Comparison of ENCODE assay signal across 18 mouse cellular contexts in genomic region chr12:40224171-40224880, GRCm38 (mm10). TPM values are rescaled to one million over a fixed set of nuclear protein-coding genes. Genes with fewer than 3 reads are reported as not detected.
DNase-seq lines count a peak whose midpoint lies in the region; ATAC-seq and TF ChIP-seq lines count a peak whose summit lies in the region.
"Had no signal": no experiment of that assay in that cellular context is flagged by ENCODE, and none has a peak within 500 bp of the region (broad histone marks: within the 10 kb centered on the region; RNA-seq: fewer than 3 reads in every experiment).

No protein-coding gene starts in this region.

- whole genome bisulfite sequencing in kidney, embryonic 15.5 days, result 92% methylated on average over 9 of the region's 9 CpGs
- 93% methylated on average over 9 of the region's 9 CpGs for WGBS in kidney, embryonic 14.5 days

- TF ChIP-seq CTCF in testis, adult 2 months (IDR thresholded peaks at IDR 0.05; ENCODE audit: control insufficient read depth, insufficient read depth, insufficient replicate concordance, low read depth, low read length), result no peak

- H3K36me3 ChIP-seq in kidney, embryonic 15.5 days, result no peaks in the 10 kb centered on the region
- H3K36me3 ChIP-seq in kidney, embryonic 14.5 days (ENCODE audit: control insufficient read depth, insufficient read depth, low read length), result no peaks in the 10 kb centered on the region
- H3K36me3 ChIP-seq in testis, adult 2 months (ENCODE audit: control insufficient read depth, insufficient read depth, low read length), result no peaks in the 10 kb centered on the region
- H3K36me3 ChIP-seq: embryonic facial prominence, embryonic 15.5 days; hindbrain, embryonic 12.5 days had no signal

- no peaks in the 10 kb centered on the region for H3K27me3 ChIP-seq in kidney, embryonic 15.5 days
- H3K27me3 ChIP-seq in kidney, embryonic 14.5 days (ENCODE audit: control insufficient read depth, insufficient read depth, low read length), result no peaks in the 10 kb centered on the region
- H3K27me3 ChIP-seq in testis, adult 2 months (ENCODE audit: control insufficient read depth, insufficient read depth, low read length), result no peaks in the 10 kb centered on the region
- H3K27me3 ChIP-seq: embryonic facial prominence, embryonic 15.5 days; hindbrain, embryonic 12.5 days had no signal

- peak; percentile 85 for DNase-seq in heart, adult 11 months
- no peak for DNase-seq in heart, postnatal 4 days
- DNase-seq in testis, postnatal 10 days (ENCODE audit: low spot score), result no peak
- no peak for DNase-seq in urinary bladder, adult 18-20 months (ENCODE audit: low spot score in 2 of 2)
- no peak for DNase-seq in layer of hippocampus, postnatal 10 days (ENCODE audit: low spot score in 2 of 2)
- DNase-seq: adrenal gland, adult 2 months; kidney, adult 11 months; kidney, postnatal 36 days; lung, postnatal 10 days; right cerebral cortex, postnatal 14 days; thymus, adult 18-20 months had no signal

- no peak overlapping the region; the same call in 1 of the 2 replicates for H3K4me3 ChIP-seq in kidney, embryonic 15.5 days (replicated peaks)
- no peak overlapping the region for H3K4me3 ChIP-seq in kidney, embryonic 14.5 days (ENCODE audit: low read length)
- peak overlapping the region; percentile 61 for H3K4me3 ChIP-seq in testis, adult 2 months (ENCODE audit: control insufficient read depth, low read depth, low read length)

- no peaks in the 10 kb centered on the region for H3K9me3 ChIP-seq in kidney, embryonic 15.5 days (replicated peaks)
- H3K9me3 ChIP-seq in kidney, embryonic 14.5 days (ENCODE audit: control insufficient read depth, low read length), result no peaks in the 10 kb centered on the region
- H3K9me3 ChIP-seq: embryonic facial prominence, embryonic 15.5 days; hindbrain, embryonic 12.5 days had no signal

- H3K9ac ChIP-seq in kidney, embryonic 15.5 days, result no peak overlapping the region
- H3K9ac ChIP-seq in kidney, embryonic 14.5 days (ENCODE audit: low read depth, low read length), result no peak overlapping the region

- peaks cover 15% of the 10 kb centered on the region for H3K4me1 ChIP-seq in kidney, embryonic 15.5 days
- H3K4me1 ChIP-seq in kidney, embryonic 14.5 days (ENCODE audit: control insufficient read depth, insufficient read depth, low read length), result peaks cover 15% of the 10 kb centered on the region
- H3K4me1 ChIP-seq in testis, adult 2 months (ENCODE audit: control insufficient read depth, insufficient read depth, low read length), result no peaks in the 10 kb centered on the region; the same call in 1 of the 2 replicates

- no peak for TF ChIP-seq POLR2A in testis, adult 2 months (IDR thresholded peaks at IDR 0.05; ENCODE audit: control insufficient read depth, low read depth, low read length)

- no peak overlapping the region for H3K27ac ChIP-seq in kidney, embryonic 15.5 days
- no peak overlapping the region for H3K27ac ChIP-seq in kidney, embryonic 14.5 days (ENCODE audit: low read depth, low read length)
- H3K27ac ChIP-seq in testis, adult 2 months (ENCODE audit: control insufficient read depth, insufficient read depth, low read depth, low read length), result no peak overlapping the region

- peak overlapping the region; percentile 72 for H3K4me2 ChIP-seq in kidney, embryonic 15.5 days
- H3K4me2 ChIP-seq in kidney, embryonic 14.5 days (replicated peaks; ENCODE audit: low read depth, low read length), result no peak overlapping the region; the same call in 1 of the 2 replicates

- no peak for ATAC-seq in kidney, embryonic 15.5 days (replicated peaks; ENCODE audit: low FRiP score)
- no peak for ATAC-seq in kidney, embryonic 14.5 days (ENCODE audit: low FRiP score, low TSS enrichment)

RNA-seq across cellular contexts. Expression of gene Ifrd1, which starts 24.0 kb away (rescaled TPM):
- total RNA-seq in heart, postnatal 4 days (2021), result 100 to 1,000 TPM; 172 to 203 TPM
- polyA plus RNA-seq in kidney, embryonic 15.5 days (2015; fragmentation: Nextera tagmentation; extraction: Ambion mirVana), result 102 and 105 TPM in 2 replicates
- polyA plus RNA-seq in kidney, embryonic 14.5 days (2014; fragmentation: Nextera tagmentation; extraction: Ambion mirVana), result 128 and 131 TPM in 2 replicates
- polyA plus RNA-seq in testis, adult 2 months (2012; rRNA removed), result 7.7 and 11.3 TPM in 2 replicates
- total RNA-seq in layer of hippocampus, postnatal 10 days (2021), result 100 to 1,000 TPM in 1 of 2 experiments, 10 to 100 TPM in 1; 97.4 to 104 TPM

RNA-seq across cellular contexts. Expression of gene Lsmem1, which starts 25.0 kb away (rescaled TPM):
- total RNA-seq in heart, postnatal 4 days (2021), result 10 to 100 TPM; 23.4 to 23.6 TPM
- polyA plus RNA-seq in kidney, embryonic 15.5 days (2015; fragmentation: Nextera tagmentation; extraction: Ambion mirVana), result 0.17 and 0.24 TPM in 2 replicates
- polyA plus RNA-seq in kidney, embryonic 14.5 days (2014; fragmentation: Nextera tagmentation; extraction: Ambion mirVana), result not detected in 2 replicates
- not detected in 2 replicates for polyA plus RNA-seq in testis, adult 2 months (2012; rRNA removed)
- under 1 TPM; 0.22 to 0.69 TPM for total RNA-seq in layer of hippocampus, postnatal 10 days (2021)
- polyA plus RNA-seq: adrenal gland, adult 2 months; forebrain, embryonic 11.5 days; hindbrain, embryonic 12.5 days; limb, embryonic 11.5 days had no signal
